Comparison of ENCODE assay signal across 24 mouse cellular contexts in the genomic region with DNA sequence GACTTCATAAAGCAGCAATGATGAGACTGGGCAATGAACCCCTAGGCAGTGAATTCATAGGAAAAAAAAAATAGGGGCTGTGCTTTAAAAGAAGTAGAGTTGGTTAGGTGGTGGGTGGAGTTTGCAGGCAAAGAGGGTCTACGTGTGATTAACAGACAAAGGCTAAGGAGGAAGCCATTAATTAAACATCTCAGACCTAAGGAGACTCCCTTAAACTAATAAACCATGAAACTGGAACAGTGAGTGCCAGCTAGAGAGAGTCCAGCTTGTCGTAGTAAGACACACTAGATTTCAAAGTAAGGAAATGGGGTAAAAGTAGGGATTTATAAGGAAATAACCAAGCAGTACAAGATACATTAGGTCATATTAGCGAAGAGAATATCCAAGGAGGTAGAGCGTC. TPM values are rescaled to one million over a fixed set of nuclear protein-coding genes. Genes with fewer than 3 reads are reported as not detected.
DNase-seq lines count a peak whose midpoint lies in the region; ATAC-seq and TF ChIP-seq lines count a peak whose summit lies in the region.
"Had no signal": no experiment of that assay in that cellular context is flagged by ENCODE, and none has a peak within 500 bp of the region (broad histone marks: within the 10 kb centered on the region; RNA-seq: fewer than 3 reads in every experiment).

No protein-coding gene starts in this region.

- H3K4me2 ChIP-seq in kidney, embryonic 14.5 days (replicated peaks; ENCODE audit: low read depth, low read length) = no peak overlapping the region
- H3K4me2 ChIP-seq in kidney, embryonic 16.5 days (replicated peaks; ENCODE audit: low read depth, low read length) = no peak overlapping the region
- no peak overlapping the region for H3K4me2 ChIP-seq in kidney, postnatal 0 days (ENCODE audit: low read length)
- no peak overlapping the region for H3K4me2 ChIP-seq in lung, postnatal 0 days (replicated peaks; ENCODE audit: low read depth, low read length)
- H3K4me2 ChIP-seq: embryonic facial prominence, embryonic 12.5 days; forebrain, embryonic 13.5 days; forebrain, embryonic 15.5 days had no signal

- 0 out of 2 replicates have a peak, but pooled peaks have one; percentile 14 for TF ChIP-seq EP300 in lung, postnatal 0 days (IDR thresholded peaks at IDR 0.05)

- H3K9ac ChIP-seq in kidney, embryonic 14.5 days (ENCODE audit: low read depth, low read length) = no peak overlapping the region
- H3K9ac ChIP-seq in kidney, embryonic 16.5 days (replicated peaks; ENCODE audit: low read length) = no peak overlapping the region
- H3K9ac ChIP-seq in kidney, postnatal 0 days (ENCODE audit: low read depth, low read length) = no peak overlapping the region
- H3K9ac ChIP-seq in lung, postnatal 0 days (replicated peaks; ENCODE audit: low read depth) = no peak overlapping the region
- H3K9ac ChIP-seq: embryonic facial prominence, embryonic 12.5 days; forebrain, embryonic 13.5 days; forebrain, embryonic 15.5 days had no signal

- ATAC-seq in kidney, embryonic 14.5 days (ENCODE audit: low FRiP score, low TSS enrichment) = peak; percentile 44; the same call in 1 of the 2 replicates
- no peak; the same call in 1 of the 2 replicates for ATAC-seq in kidney, embryonic 16.5 days (ENCODE audit: low FRiP score, low TSS enrichment)
- ATAC-seq in kidney, postnatal 0 days (replicated peaks; ENCODE audit: low FRiP score, low read depth) = no peak
- no peak for ATAC-seq in lung, postnatal 0 days
- ATAC-seq: activated CD4-positive, CD25-positive, alpha-beta regulatory T cell, adult 4 months; CD4-positive, CD25-positive, alpha-beta regulatory T cell, adult 4 months; forebrain, embryonic 13.5 days; forebrain, embryonic 15.5 days; Patski had no signal

- 56% methylated on average over 4 of the region's 4 CpGs for WGBS in kidney, embryonic 14.5 days
- WGBS in kidney, embryonic 16.5 days = 49% methylated on average over 4 of the region's 4 CpGs
- WGBS in kidney, postnatal 0 days = 57% methylated on average over 4 of the region's 4 CpGs
- WGBS in lung, postnatal 0 days = 67% methylated on average over 4 of the region's 4 CpGs

- DNase-seq in kidney, postnatal 0 days (ENCODE audit: low spot score) = peak; percentile 51
- no peak for DNase-seq in kidney, adult 8-10 months
- no peak for DNase-seq in lung, postnatal 0 days (ENCODE audit: low spot score)
- DNase-seq in lung, adult 18-20 months = no peak
- DNase-seq: adrenal gland, adult 8-10 months; adrenal gland, postnatal 14 days; adrenal gland, postnatal 36 days; B cell, adult 2 months; cerebellum, adult 11-12 months; cerebellum, adult 2 months; cerebellum, adult 9-10 months; cerebellum, postnatal 10 days; cerebellum, postnatal 25 days had no signal

- no peak for TF ChIP-seq CTCF in kidney, postnatal 0 days (IDR thresholded peaks at IDR 0.05; ENCODE audit: low read depth)
- no peak for TF ChIP-seq CTCF in lung, postnatal 0 days (IDR thresholded peaks at IDR 0.05)

- no peaks in the 10 kb centered on the region for H3K9me3 ChIP-seq in kidney, embryonic 14.5 days (ENCODE audit: control insufficient read depth, low read length)
- no peaks in the 10 kb centered on the region for H3K9me3 ChIP-seq in kidney, embryonic 16.5 days (ENCODE audit: low read length)
- H3K9me3 ChIP-seq in kidney, postnatal 0 days (replicated peaks; ENCODE audit: low read length) = no peaks in the 10 kb centered on the region
- H3K9me3 ChIP-seq in lung, postnatal 0 days (ENCODE audit: low read length) = no peaks in the 10 kb centered on the region
- H3K9me3 ChIP-seq: embryonic facial prominence, embryonic 10.5 days; embryonic facial prominence, embryonic 12.5 days; forebrain, embryonic 13.5 days; forebrain, embryonic 15.5 days; G1E had no signal

- no peaks in the 10 kb centered on the region for H3K36me3 ChIP-seq in kidney, embryonic 14.5 days (ENCODE audit: control insufficient read depth, insufficient read depth, low read length)
- no peaks in the 10 kb centered on the region for H3K36me3 ChIP-seq in kidney, embryonic 16.5 days (ENCODE audit: insufficient read depth, low read length)
- no peaks in the 10 kb centered on the region for H3K36me3 ChIP-seq in kidney, postnatal 0 days (ENCODE audit: insufficient read depth, low read length)
- no peaks in the 10 kb centered on the region for H3K36me3 ChIP-seq in lung, postnatal 0 days (ENCODE audit: insufficient read depth, low read length)
- H3K36me3 ChIP-seq: embryonic facial prominence, embryonic 10.5 days; embryonic facial prominence, embryonic 12.5 days; forebrain, embryonic 15.5 days; G1E had no signal

- H3K27me3 ChIP-seq in kidney, embryonic 14.5 days (ENCODE audit: control insufficient read depth, insufficient read depth, low read length) = no peaks in the 10 kb centered on the region
- no peaks in the 10 kb centered on the region for H3K27me3 ChIP-seq in kidney, embryonic 16.5 days (ENCODE audit: insufficient read depth, low read length)
- H3K27me3 ChIP-seq in kidney, postnatal 0 days (ENCODE audit: insufficient read depth, low read length) = no peaks in the 10 kb centered on the region
- no peaks in the 10 kb centered on the region for H3K27me3 ChIP-seq in lung, postnatal 0 days (replicated peaks; ENCODE audit: insufficient read depth, low read length)
- H3K27me3 ChIP-seq: CH12.LX; embryonic facial prominence, embryonic 12.5 days; forebrain, embryonic 15.5 days had no signal

- H3K4me3 ChIP-seq in kidney, embryonic 14.5 days (ENCODE audit: low read length) = no peak overlapping the region
- no peak overlapping the region for H3K4me3 ChIP-seq in kidney, embryonic 16.5 days (ENCODE audit: low read length)
- no peak overlapping the region for H3K4me3 ChIP-seq in kidney, postnatal 0 days (replicated peaks; ENCODE audit: low read depth, low read length)
- no peak overlapping the region for H3K4me3 ChIP-seq in lung, postnatal 0 days (ENCODE audit: low read depth, low read length)
- H3K4me3 ChIP-seq: embryonic facial prominence, embryonic 10.5 days; embryonic facial prominence, embryonic 12.5 days; forebrain, embryonic 13.5 days; forebrain, embryonic 15.5 days had no signal

- no peak overlapping the region for H3K27ac ChIP-seq in kidney, embryonic 14.5 days (ENCODE audit: low read depth, low read length)
- H3K27ac ChIP-seq in kidney, embryonic 16.5 days (ENCODE audit: low read length) = no peak overlapping the region
- H3K27ac ChIP-seq in kidney, postnatal 0 days = no peak overlapping the region
- no peak overlapping the region for H3K27ac ChIP-seq in lung, postnatal 0 days (ENCODE audit: low read length)
- H3K27ac ChIP-seq: embryonic facial prominence, embryonic 10.5 days; embryonic facial prominence, embryonic 12.5 days; forebrain, embryonic 13.5 days; forebrain, embryonic 15.5 days had no signal

- 0 out of 2 replicates have a peak, but pooled peaks cover 6% of the 10 kb centered on the region for H3K4me1 ChIP-seq in kidney, embryonic 14.5 days (ENCODE audit: control insufficient read depth, insufficient read depth, low read length)
- H3K4me1 ChIP-seq in kidney, embryonic 16.5 days (ENCODE audit: insufficient read depth, low read length) = no peaks in the 10 kb centered on the region
- H3K4me1 ChIP-seq in kidney, postnatal 0 days (replicated peaks; ENCODE audit: insufficient read depth, low read length) = no peaks in the 10 kb centered on the region
- H3K4me1 ChIP-seq in lung, postnatal 0 days (ENCODE audit: insufficient read depth, low read depth, low read length) = no peaks in the 10 kb centered on the region
- H3K4me1 ChIP-seq: embryonic facial prominence, embryonic 12.5 days; forebrain, embryonic 13.5 days; forebrain, embryonic 15.5 days had no signal

RNA-seq across cellular contexts. Expression of gene Asb5, which starts 40.9 kb away (rescaled TPM):
- 7.0 and 9.7 TPM in 2 replicates for polyA plus RNA-seq in kidney, embryonic 14.5 days (2014; fragmentation: Nextera tagmentation; extraction: Ambion mirVana)
- 6.6 and 6.8 TPM in 2 replicates for polyA plus RNA-seq in kidney, embryonic 16.5 days (2015; fragmentation: Nextera tagmentation; extraction: Ambion mirVana)
- polyA plus RNA-seq in kidney, postnatal 0 days (2015; fragmentation: Nextera tagmentation; extraction: Ambion mirVana) = 6.2 and 6.6 TPM in 2 replicates
- 3.8 and 5.2 TPM in 2 replicates for polyA plus RNA-seq in lung, postnatal 0 days (2015; fragmentation: Nextera tagmentation; extraction: Ambion mirVana)
- polyA plus RNA-seq: activated CD4-positive, CD25-positive, alpha-beta regulatory T cell, adult 4 months; CD4-positive, CD25-positive, alpha-beta regulatory T cell, adult 4 months; G1E had no signal

RNA-seq across cellular contexts. Expression of gene Spcs3, which starts 41.4 kb away (rescaled TPM):
- polyA plus RNA-seq in kidney, embryonic 14.5 days (2014; fragmentation: Nextera tagmentation; extraction: Ambion mirVana) = 66.2 and 99.4 TPM in 2 replicates
- 98.0 and 99.3 TPM in 2 replicates for polyA plus RNA-seq in kidney, embryonic 16.5 days (2015; fragmentation: Nextera tagmentation; extraction: Ambion mirVana)
- polyA plus RNA-seq in kidney, postnatal 0 days (2015; fragmentation: Nextera tagmentation; extraction: Ambion mirVana) = 94.0 and 103 TPM in 2 replicates
- polyA plus RNA-seq in lung, postnatal 0 days (2015; fragmentation: Nextera tagmentation; extraction: Ambion mirVana) = 38.7 and 41.8 TPM in 2 replicates
